Mouse (Mus musculus) stomach, postnatal 0 days (tissue): ENCODE data around the gene Kdm1a. TPM values are rescaled to one million over a fixed set of nuclear protein-coding genes. Genes with fewer than 3 reads are reported as not detected.
A peak's percentile ranks its signal among the peaks of the same experiment; 100 is the strongest.

Experiments used
- ATAC-seq: fragments of 200-750 bp; cut with Nextera tagmentation; 2 replicates; pipeline ENCODE4 v1.8.0; 2017; ENCODE audit not compliant: low FRiP score, low TSS enrichment
- DNase-seq: peaks from one replicate; pipeline ENCODE4 v3.0.0-alpha.2; 2016; ENCODE audit warnings: low spot score
- H3K27ac ChIP-seq: fragments of 300-500 bp; sonication (generic); replicated peaks from 2 replicates; pipeline ENCODE4 v1.5.1; 2014; ENCODE audit warnings: mild to moderate bottlenecking, control low read depth
- H3K27me3 ChIP-seq: fragments of 300-500 bp; sonication (generic); 2 replicates; pipeline ENCODE4 v1.6.1; 2014; ENCODE audit warnings: low read length; ENCODE audit not compliant: control insufficient read depth, insufficient read depth
- H3K36me3 ChIP-seq: fragments of 300-500 bp; sonication (generic); 2 replicates; pipeline ENCODE4 v1.6.1; 2014; ENCODE audit warnings: low read length, mixed read lengths; ENCODE audit not compliant: control insufficient read depth, insufficient read depth
- H3K4me1 ChIP-seq: fragments of 300-500 bp; sonication (generic); replicated peaks from 2 replicates; pipeline ENCODE4 v1.6.1; 2014; ENCODE audit warnings: antibody characterized with exemption; ENCODE audit not compliant: control insufficient read depth, insufficient read depth
- H3K4me2 ChIP-seq: fragments of 300-500 bp; sonication (generic); replicated peaks from 2 replicates; pipeline ENCODE4 v1.6.1; 2014; ENCODE audit warnings: low read depth, mild to moderate bottlenecking, control low read depth, moderate library complexity
- H3K4me3 ChIP-seq: fragments of 300-500 bp; sonication (generic); 2 replicates; pipeline ENCODE4 v1.5.1; 2014; ENCODE audit warnings: low read depth, low read length, control low read depth
- H3K9ac ChIP-seq: fragments of 300-500 bp; sonication (generic); 2 replicates; pipeline ENCODE4 v1.6.1; 2014; ENCODE audit warnings: mild to moderate bottlenecking, low read length, control low read depth, mixed read lengths
- H3K9me3 ChIP-seq: fragments of 300-500 bp; sonication (generic); 2 replicates; pipeline ENCODE4 v1.6.1; 2016; ENCODE audit warnings: low read length; ENCODE audit not compliant: control insufficient read depth
- CTCF ChIP-seq: IDR thresholded peaks from 2 replicates; pipeline ENCODE4 v1.5.1; 2016; ENCODE audit warnings: antibody characterized with exemption, low read depth, mild to moderate bottlenecking, moderate library complexity
- EP300 ChIP-seq: optimal IDR thresholded peaks from 2 replicates; pipeline ENCODE3; 2016; ENCODE audit warnings: antibody characterized with exemption
- WGBS: fragments of 180-500 bp; shearing (Covaris S2); extraction: QIAGEN DNeasy Blood & Tissue Kit; methylation state at CpG from one replicate; pipeline ENCODE4 v1.1.7; 2014; 5-methylcytosine and 5-hydroxymethylcytosine counted together
- polyA plus RNA-seq: library from polyadenylated mRNA; unstranded; fragments of >200 nt; fragmentation: Nextera tagmentation; extraction: Ambion mirVana; gene quantifications from 2 replicates; pipeline ENCODE4 v1.2.1, GENCODE M21; 2015

Kdm1a gene
- polyA plus RNA-seq, 1 experiment from 2014 or later, result 13.8 TPM

GRCm38 (mm10) chr4:136621336-136621735 lies 18.8 kb upstream of the Kdm1a start:
- peak; percentile 23 for DNase-seq
- H3K36me3 ChIP-seq, result no peaks in the 10 kb centered on the region
- no peak overlapping the region for H3K27ac ChIP-seq
- H3K4me3 ChIP-seq, result no peak overlapping the region
- no peaks in the 10 kb centered on the region for H3K27me3 ChIP-seq
- H3K9me3 ChIP-seq, result no peaks in the 10 kb centered on the region
- H3K4me2 ChIP-seq, result no peak overlapping the region
- TF ChIP-seq EP300 (no peak), CTCF (peak; percentile 95)
- ATAC-seq, result peak; percentile 22; the same call in 1 of the 2 replicates
- WGBS, result 0% methylated on average over 1 of the region's 1 CpGs
- no peak overlapping the region for H3K9ac ChIP-seq
- H3K4me1 ChIP-seq, result no peaks in the 10 kb centered on the region

- Histone ChIP-seq H3K9ac (no peak overlapping the region), H3K36me3 (no peaks in the 10 kb centered on the region)
- WGBS, result 50% methylated on average over 7 of the region's 7 CpGs
These were observed 11.1 kb upstream of the Kdm1a start for GRCm38 (mm10) chr4:136613657-136614056.

GRCm38 (mm10) chr4:136610387-136610856 lies 7.9 kb upstream of the Kdm1a start, which contains the start of gene Tex46:
Tex46 (plus strand) TSS chr4:136610437.
- DNase-seq (peak; percentile 51), ATAC-seq (peak; percentile 56)
- TF ChIP-seq CTCF, result no peak
- TF ChIP-seq EP300, result no peak
- no peak within 1 kb of the TSS for H3K4me2 ChIP-seq
- WGBS, result 33% methylated on average over 4 of the region's 4 CpGs
- H3K9ac ChIP-seq, result no peak within 1 kb of the TSS
- H3K36me3 ChIP-seq, result no peaks in the 10 kb centered on the region
- H3K4me1 ChIP-seq, result no peaks in the 10 kb centered on the region
- H3K9me3 ChIP-seq, result no peaks in the 10 kb centered on the region
- H3K4me3 ChIP-seq, result no peak within 1 kb of the TSS
- no peaks in the 10 kb centered on the region for H3K27me3 ChIP-seq
- H3K27ac ChIP-seq, result no peak within 1 kb of the TSS

More at GRCm38 (mm10) chr4:136613657-136614056, 11.1 kb upstream of the Kdm1a start:
- TF ChIP-seq EP300 (no peak), CTCF (no peak)
- no peak overlapping the region for H3K4me2 ChIP-seq
- DNase-seq, result no peak
- no peaks in the 10 kb centered on the region for H3K27me3 ChIP-seq
- no peak overlapping the region for H3K27ac ChIP-seq
- no peaks in the 10 kb centered on the region for H3K9me3 ChIP-seq
- ATAC-seq, result no peak
- no peaks in the 10 kb centered on the region for H3K4me1 ChIP-seq
- no peak overlapping the region for H3K4me3 ChIP-seq

GRCm38 (mm10) chr4:136605756-136606485 lies 3.4 kb upstream of the Kdm1a start:
- H3K36me3 ChIP-seq, result no peaks in the 10 kb centered on the region
- 88% methylated on average over 19 of the region's 19 CpGs for WGBS
- no peak for DNase-seq

GRCm38 (mm10) chr4:136602018-136602554 lies 437 bp downstream of the Kdm1a start:
- TF ChIP-seq CTCF, result no peak
- TF ChIP-seq EP300, result no peak
- Histone ChIP-seq H3K27ac (peak overlapping the region; percentile 95), H3K27me3 (no peaks in the 10 kb centered on the region), H3K36me3 (no peaks in the 10 kb centered on the region), H3K4me2 (peak overlapping the region; percentile 56), H3K4me3 (peak overlapping the region; percentile 98), H3K9me3 (no peaks in the 10 kb centered on the region), H3K4me1 (0 out of 2 replicates have a peak, but pooled peaks cover 2% of the 10 kb centered on the region), H3K9ac (peak overlapping the region; percentile 99)
- WGBS, result under 1% methylated on average over 43 of the region's 68 CpGs
- ATAC-seq (peak; percentile 63), DNase-seq (peak; percentile 62)

More at GRCm38 (mm10) chr4:136605756-136606485, 3.4 kb upstream of the Kdm1a start:
- Histone ChIP-seq H3K4me3 (no peak overlapping the region), H3K4me1 (no peaks in the 10 kb centered on the region), H3K9ac (no peak overlapping the region), H3K27ac (no peak overlapping the region), H3K4me2 (no peak overlapping the region), H3K9me3 (no peaks in the 10 kb centered on the region), H3K27me3 (no peaks in the 10 kb centered on the region)
- ATAC-seq, result no peak
- TF ChIP-seq EP300 (no peak), CTCF (no peak)

GRCm38 (mm10) chr4:136601476-136601875 lies 1.0 kb downstream of the Kdm1a start:
- ATAC-seq (no peak), DNase-seq (peak; percentile 54)
- H3K9me3 ChIP-seq, result no peaks in the 10 kb centered on the region
- H3K27me3 ChIP-seq, result no peaks in the 10 kb centered on the region
- no peaks in the 10 kb centered on the region for H3K36me3 ChIP-seq
- H3K4me2 ChIP-seq, result peak overlapping the region; percentile 56
- no peak for TF ChIP-seq EP300
- peak overlapping the region; percentile 99 for H3K9ac ChIP-seq
- peak overlapping the region; percentile 95 for H3K27ac ChIP-seq
- 0 out of 2 replicates have a peak, but pooled peaks cover 2% of the 10 kb centered on the region for H3K4me1 ChIP-seq
- WGBS, result 1% methylated on average over 13 of the region's 13 CpGs
- H3K4me3 ChIP-seq, result peak overlapping the region; percentile 98
